Comparison of ENCODE assay signal across 24 mouse cellular contexts in genomic region chr17:66877582-66877981, GRCm38 (mm10).
A peak's percentile ranks its signal among the peaks of the same experiment; 100 is the strongest.
DNase-seq lines count a peak whose midpoint lies in the region; ATAC-seq and TF ChIP-seq lines count a peak whose summit lies in the region.
"Had no signal": no experiment of that assay in that cellular context is flagged by ENCODE, and none has a peak within 500 bp of the region (broad histone marks: within the 10 kb centered on the region; RNA-seq: fewer than 3 reads in every experiment).

No protein-coding gene starts in this region.

- H3K4me3 ChIP-seq in lung, postnatal 0 days (ENCODE audit: low read depth, low read length), result no peak overlapping the region
- H3K4me3 ChIP-seq in kidney, embryonic 15.5 days (replicated peaks), result no peak overlapping the region
- H3K4me3 ChIP-seq: heart, adult 2 months; heart, embryonic 13.5 days; hindbrain, embryonic 12.5 days; limb, embryonic 10.5 days; liver, embryonic 15.5 days; midbrain, embryonic 12.5 days had no signal

- ATAC-seq in lung, postnatal 0 days, result no peak
- no peak for ATAC-seq in kidney, embryonic 15.5 days (replicated peaks; ENCODE audit: low FRiP score)
- ATAC-seq: forebrain, postnatal 0 days; Patski had no signal

- H3K27me3 ChIP-seq in lung, postnatal 0 days (replicated peaks; ENCODE audit: insufficient read depth, low read length), result no peaks in the 10 kb centered on the region
- no peaks in the 10 kb centered on the region for H3K27me3 ChIP-seq in kidney, embryonic 15.5 days
- H3K27me3 ChIP-seq: heart, embryonic 13.5 days; hindbrain, embryonic 12.5 days; liver, embryonic 15.5 days; midbrain, embryonic 12.5 days; Patski had no signal

- no peaks in the 10 kb centered on the region for H3K36me3 ChIP-seq in lung, postnatal 0 days (ENCODE audit: insufficient read depth, low read length)
- H3K36me3 ChIP-seq in kidney, embryonic 15.5 days, result no peaks in the 10 kb centered on the region
- H3K36me3 ChIP-seq: heart, embryonic 13.5 days; hindbrain, embryonic 12.5 days; limb, embryonic 10.5 days; liver, embryonic 15.5 days; midbrain, embryonic 12.5 days had no signal

- H3K4me2 ChIP-seq in lung, postnatal 0 days (replicated peaks; ENCODE audit: low read depth, low read length), result no peak overlapping the region
- H3K4me2 ChIP-seq in kidney, embryonic 15.5 days, result no peak overlapping the region
- H3K4me2 ChIP-seq: heart, embryonic 13.5 days; hindbrain, embryonic 12.5 days; liver, embryonic 15.5 days; midbrain, embryonic 12.5 days had no signal

- H3K27ac ChIP-seq in lung, postnatal 0 days (ENCODE audit: low read length), result no peak overlapping the region
- 0 out of 2 replicates have a peak overlapping the region, but pooled peaks have one; percentile 46 for H3K27ac ChIP-seq in kidney, embryonic 15.5 days
- H3K27ac ChIP-seq: heart, adult 2 months; heart, embryonic 13.5 days; hindbrain, embryonic 12.5 days; kidney, postnatal 0 days; limb, embryonic 10.5 days; liver, embryonic 15.5 days; midbrain, embryonic 12.5 days had no signal

- no peaks in the 10 kb centered on the region for H3K4me1 ChIP-seq in lung, postnatal 0 days (ENCODE audit: insufficient read depth, low read depth, low read length)
- peaks cover 34% of the 10 kb centered on the region for H3K4me1 ChIP-seq in kidney, embryonic 15.5 days
- H3K4me1 ChIP-seq: liver, embryonic 15.5 days had no signal

- 46% methylated on average over 6 of the region's 6 CpGs for WGBS in lung, postnatal 0 days
- 33% methylated on average over 6 of the region's 6 CpGs for WGBS in kidney, embryonic 15.5 days

- TF ChIP-seq EP300 in lung, postnatal 0 days (IDR thresholded peaks at IDR 0.05), result no peak

- intact Hi-C loops in heart, postnatal 25 days (cut with DNase I), result no loop called here
- intact Hi-C loops in left cerebral cortex, postnatal 36 days (cut with DNase I), result no loop called here

- peak; percentile 56 for DNase-seq in heart, adult 11 months
- no peak for DNase-seq in heart, postnatal 25 days (ENCODE audit: low spot score)
- DNase-seq in lung, postnatal 0 days (ENCODE audit: low spot score), result peak; percentile 20
- no peak for DNase-seq in lung, postnatal 25 days (ENCODE audit: low spot score)
- DNase-seq in mesoderm, embryonic 11.5 days (ENCODE audit: low read depth, low spot score), result peak; percentile 30
- DNase-seq in left cerebral cortex, postnatal 36 days (ENCODE audit: low spot score in 2 of 2), result no peak
- DNase-seq in cerebellum, adult 9-10 months, result no peak
- DNase-seq: cerebellum, adult 18-20 months; forebrain, postnatal 0 days; gastrocnemius, postnatal 14 days; heart, adult 2 months; heart, postnatal 14 days; layer of hippocampus, adult 9-11 months; liver; thymus, adult 18-20 months; thymus, postnatal 36 days had no signal

- no peaks in the 10 kb centered on the region for H3K9me3 ChIP-seq in lung, postnatal 0 days (ENCODE audit: low read length)
- H3K9me3 ChIP-seq in kidney, embryonic 15.5 days (replicated peaks), result no peaks in the 10 kb centered on the region
- H3K9me3 ChIP-seq: heart, embryonic 13.5 days; hindbrain, embryonic 12.5 days; limb, embryonic 10.5 days; liver, embryonic 15.5 days; midbrain, embryonic 12.5 days had no signal

- H3K9ac ChIP-seq in lung, postnatal 0 days (replicated peaks; ENCODE audit: low read depth), result no peak overlapping the region
- no peak overlapping the region for H3K9ac ChIP-seq in kidney, embryonic 15.5 days
- H3K9ac ChIP-seq: forebrain, postnatal 0 days; heart, embryonic 13.5 days; hindbrain, embryonic 12.5 days; liver, embryonic 15.5 days; midbrain, embryonic 12.5 days had no signal

- no peak for TF ChIP-seq CTCF in lung, postnatal 0 days (IDR thresholded peaks at IDR 0.05)

Comparison
In these comparisons a context has a peak if more than half of its experiments do, and no peak if none do; other contexts are left out.
1. DNase-seq: peak in heart, adult 11 months (single experiment), lung, postnatal 0 days (single experiment) and mesoderm, embryonic 11.5 days (single experiment); none in heart, postnatal 25 days (single experiment), lung, postnatal 25 days (single experiment), left cerebral cortex, postnatal 36 days (0 of 2) and cerebellum, adult 9-10 months (single experiment).